ENCODE assay signal across 14 mouse cellular contexts in genomic region chr8:123004033-123004922, GRCm38 (mm10). TPM values are rescaled to one million over a fixed set of nuclear protein-coding genes. Genes with fewer than 3 reads are reported as not detected.
DNase-seq lines count a peak whose midpoint lies in the region; ATAC-seq and TF ChIP-seq lines count a peak whose summit lies in the region.
"Had no signal": no experiment of that assay in that cellular context is flagged by ENCODE, and none has a peak within 500 bp of the region (broad histone marks: within the 10 kb centered on the region; RNA-seq: fewer than 3 reads in every experiment).

No protein-coding gene starts in this region.

- no peak for ATAC-seq in kidney, embryonic 16.5 days (ENCODE audit: low FRiP score, low TSS enrichment)
- ATAC-seq in limb, embryonic 14.5 days (ENCODE audit: low FRiP score, low read depth), result peak; percentile 50; the same call in 1 of the 2 replicates
- ATAC-seq in midbrain, embryonic 11.5 days (ENCODE audit: low FRiP score), result no peak
- ATAC-seq: midbrain, embryonic 16.5 days had no signal

- H3K9me3 ChIP-seq in kidney, embryonic 16.5 days (ENCODE audit: low read length), result no peaks in the 10 kb centered on the region
- H3K9me3 ChIP-seq in limb, embryonic 14.5 days (ENCODE audit: control insufficient read depth, low read length), result no peaks in the 10 kb centered on the region
- no peaks in the 10 kb centered on the region for H3K9me3 ChIP-seq in midbrain, embryonic 11.5 days (ENCODE audit: control insufficient read depth, low read length)

- H3K4me1 ChIP-seq in cerebellum, adult 2 months (ENCODE audit: control insufficient read depth, insufficient read depth, low read length), result peaks cover 23% of the 10 kb centered on the region
- H3K4me1 ChIP-seq in kidney, embryonic 16.5 days (ENCODE audit: insufficient read depth, low read length), result peaks cover 29% of the 10 kb centered on the region
- peaks cover 34% of the 10 kb centered on the region for H3K4me1 ChIP-seq in limb, embryonic 14.5 days (ENCODE audit: control insufficient read depth, insufficient read depth, low read length)
- no peaks in the 10 kb centered on the region; the same call in 1 of the 2 replicates for H3K4me1 ChIP-seq in midbrain, embryonic 11.5 days (ENCODE audit: control insufficient read depth, insufficient read depth, low read length)

- H3K36me3 ChIP-seq in kidney, embryonic 16.5 days (ENCODE audit: insufficient read depth, low read length), result no peaks in the 10 kb centered on the region
- no peaks in the 10 kb centered on the region for H3K36me3 ChIP-seq in limb, embryonic 14.5 days (ENCODE audit: control insufficient read depth, insufficient read depth, low read length)
- no peaks in the 10 kb centered on the region for H3K36me3 ChIP-seq in midbrain, embryonic 11.5 days (ENCODE audit: control insufficient read depth, insufficient read depth, low read length)

- H3K4me3 ChIP-seq in cerebellum, adult 2 months (replicated peaks; ENCODE audit: insufficient read depth, low read depth, low read length), result no peak overlapping the region
- H3K4me3 ChIP-seq in kidney, embryonic 16.5 days (ENCODE audit: low read length), result no peak overlapping the region
- no peak overlapping the region for H3K4me3 ChIP-seq in limb, embryonic 14.5 days (replicated peaks; ENCODE audit: low read length)
- no peak overlapping the region for H3K4me3 ChIP-seq in midbrain, embryonic 11.5 days (ENCODE audit: low read depth, low read length)

- no peak for DNase-seq in cerebellum, adult 2 months
- no peak for DNase-seq in cerebellum, adult 8-10 months
- DNase-seq in kidney, adult 18-20 months, result no peak
- DNase-seq in T-cell, adult 2 months (ENCODE audit: low spot score), result peak; percentile 40
- DNase-seq in limb, embryonic 14.5 days (ENCODE audit: low spot score), result peak; percentile 26
- no peak for DNase-seq in frontal cortex, postnatal 25 days (ENCODE audit: low spot score in 2 of 2)
- DNase-seq in midbrain, embryonic 11.5 days (ENCODE audit: low spot score, missing footprints), result no peak
- DNase-seq: adrenal gland, postnatal 25 days; cerebellum, adult 18-20 months; kidney, adult 11 months; layer of hippocampus, postnatal 36 days; thymus, postnatal 14 days had no signal

- H3K27me3 ChIP-seq in cerebellum, adult 2 months (ENCODE audit: control insufficient read depth, insufficient read depth, low read length), result no peaks in the 10 kb centered on the region
- H3K27me3 ChIP-seq in kidney, embryonic 16.5 days (ENCODE audit: insufficient read depth, low read length), result no peaks in the 10 kb centered on the region
- H3K27me3 ChIP-seq in limb, embryonic 14.5 days (ENCODE audit: control insufficient read depth, insufficient read depth, low read length), result no peaks in the 10 kb centered on the region
- no peaks in the 10 kb centered on the region for H3K27me3 ChIP-seq in midbrain, embryonic 11.5 days (ENCODE audit: control insufficient read depth, insufficient read depth, low read length)

- H3K9ac ChIP-seq in kidney, embryonic 16.5 days (replicated peaks; ENCODE audit: low read length), result 0 out of 2 replicates have a peak overlapping the region, but pooled peaks have one; percentile 11
- H3K9ac ChIP-seq in limb, embryonic 14.5 days (ENCODE audit: low read depth, low read length, severe bottlenecking), result no peak overlapping the region
- no peak overlapping the region for H3K9ac ChIP-seq in midbrain, embryonic 11.5 days (ENCODE audit: low read length)

- TF ChIP-seq CTCF in cerebellum, adult 2 months (IDR thresholded peaks at IDR 0.05; ENCODE audit: borderline replicate concordance, insufficient read depth, low read depth, low read length), result peak; percentile 6; the same call in 1 of the 2 replicates

- no peak overlapping the region for H3K27ac ChIP-seq in cerebellum, adult 2 months (ENCODE audit: insufficient read depth, low read length)
- peak overlapping the region; percentile 34; the same call in 1 of the 2 replicates for H3K27ac ChIP-seq in kidney, embryonic 16.5 days (ENCODE audit: low read length)
- peak overlapping the region; percentile 38 for H3K27ac ChIP-seq in limb, embryonic 14.5 days (replicated peaks; ENCODE audit: low read depth, low read length)
- H3K27ac ChIP-seq in midbrain, embryonic 11.5 days (ENCODE audit: low read depth, low read length), result no peak overlapping the region

- no peak overlapping the region for H3K4me2 ChIP-seq in kidney, embryonic 16.5 days (replicated peaks; ENCODE audit: low read depth, low read length)
- H3K4me2 ChIP-seq in limb, embryonic 14.5 days (replicated peaks; ENCODE audit: low read depth, low read length, severe bottlenecking), result no peak overlapping the region
- no peak overlapping the region for H3K4me2 ChIP-seq in midbrain, embryonic 11.5 days

- no peak for TF ChIP-seq POLR2A in cerebellum, adult 2 months (IDR thresholded peaks at IDR 0.05; ENCODE audit: borderline replicate concordance, insufficient read depth, low read length)
- TF ChIP-seq POLR2A in limb, embryonic 14.5 days (IDR thresholded peaks at IDR 0.05; ENCODE audit: borderline replicate concordance, extremely low read depth, insufficient read depth, insufficient read length), result no peak

- WGBS in cerebellum, adult 2 months, result 32% methylated on average over 14 of the region's 14 CpGs
- WGBS in kidney, embryonic 16.5 days, result 37% methylated on average over 14 of the region's 14 CpGs
- 51% methylated on average over 14 of the region's 14 CpGs for WGBS in limb, embryonic 14.5 days
- 83% methylated on average over 14 of the region's 14 CpGs for WGBS in midbrain, embryonic 11.5 days

RNA-seq across cellular contexts. Expression of gene Ankrd11, which starts 37.8 kb away (rescaled TPM):
- polyA plus RNA-seq in cerebellum, adult 2 months (2012; rRNA removed), result 104 and 105 TPM in 2 replicates
- 25.6 and 30.4 TPM in 2 replicates for polyA plus RNA-seq in kidney, embryonic 16.5 days (2015; fragmentation: Nextera tagmentation; extraction: Ambion mirVana)
- 65.3 and 71.3 TPM in 2 replicates for polyA plus RNA-seq in limb, embryonic 14.5 days (2012; rRNA removed)
- 83.7 and 102 TPM in 2 replicates for polyA plus RNA-seq in limb, embryonic 14.5 days (2014; fragmentation: Nextera tagmentation; extraction: Ambion mirVana)
- 61.9 and 72.0 TPM in 2 replicates for polyA plus RNA-seq in midbrain, embryonic 11.5 days (2014; fragmentation: Nextera tagmentation; extraction: Ambion mirVana)

RNA-seq across cellular contexts. Expression of gene Spg7, which starts 58.5 kb away (rescaled TPM):
- 103 and 104 TPM in 2 replicates for polyA plus RNA-seq in cerebellum, adult 2 months (2012; rRNA removed)
- polyA plus RNA-seq in kidney, embryonic 16.5 days (2015; fragmentation: Nextera tagmentation; extraction: Ambion mirVana), result 56.6 and 59.1 TPM in 2 replicates
- polyA plus RNA-seq in limb, embryonic 14.5 days (2012; rRNA removed), result 88.7 and 90.0 TPM in 2 replicates
- polyA plus RNA-seq in limb, embryonic 14.5 days (2014; fragmentation: Nextera tagmentation; extraction: Ambion mirVana), result 34.8 and 37.5 TPM in 2 replicates
- polyA plus RNA-seq in midbrain, embryonic 11.5 days (2014; fragmentation: Nextera tagmentation; extraction: Ambion mirVana), result 35.9 TPM in 2 replicates

Comparison
In these comparisons a context has a peak if more than half of its experiments do, and no peak if none do; other contexts are left out.
1. DNase-seq: peak in T-cell, adult 2 months (single experiment) and limb, embryonic 14.5 days (single experiment); none in cerebellum, adult 2 months (0 of 2), cerebellum, adult 8-10 months (single experiment), kidney, adult 18-20 months (single experiment), frontal cortex, postnatal 25 days (0 of 2) and midbrain, embryonic 11.5 days (single experiment).
2. H3K27ac ChIP-seq: peak in kidney, embryonic 16.5 days (single experiment) and limb, embryonic 14.5 days (single experiment); none in cerebellum, adult 2 months (single experiment) and midbrain, embryonic 11.5 days (single experiment).